Mouse (Mus musculus): ENCODE measurements at regions not wholly inside any gene's neighbourhood (a gene's known extent, or its start where the extent isn't known, plus 50 kb on each side); places are given as distances from the start of the nearest gene placed in this dataset.

- no peak for ATAC-seq (ENCODE audit: insufficient number of reproducible peaks, low FRiP score, low TSS enrichment)
These were observed 293.6 kb upstream of the Nr2f2 start for GRCm38 (mm10) chr7:70660162-70660561.

- ATAC-seq (ENCODE audit: insufficient number of reproducible peaks, low FRiP score, low TSS enrichment) = no peak
These were observed 283.3 kb upstream of the Nr2f2 start for GRCm38 (mm10) chr7:70649760-70650377.

GRCm38 (mm10) chr7:70646801-70647200 lies 280.3 kb upstream of the Nr2f2 start:
- ATAC-seq (ENCODE audit: insufficient number of reproducible peaks, low FRiP score, low TSS enrichment) = no peak

GRCm38 (mm10) chr7:70643694-70644301 lies 277.3 kb upstream of the Nr2f2 start:
- ATAC-seq (ENCODE audit: insufficient number of reproducible peaks, low FRiP score, low TSS enrichment) = no peak

GRCm38 (mm10) chr7:70643055-70643454 lies 276.5 kb upstream of the Nr2f2 start:
- ATAC-seq (ENCODE audit: insufficient number of reproducible peaks, low FRiP score, low TSS enrichment) = no peak

- ATAC-seq (ENCODE audit: insufficient number of reproducible peaks, low FRiP score, low TSS enrichment) = no peak
These were observed 274.7 kb upstream of the Nr2f2 start for GRCm38 (mm10) chr7:70641217-70641616.

GRCm38 (mm10) chr7:70640574-70640973 lies 274.0 kb upstream of the Nr2f2 start:
- ATAC-seq (ENCODE audit: insufficient number of reproducible peaks, low FRiP score, low TSS enrichment) = no peak

- ATAC-seq (ENCODE audit: insufficient number of reproducible peaks, low FRiP score, low TSS enrichment) = no peak
These were observed 271.6 kb upstream of the Nr2f2 start for GRCm38 (mm10) chr7:70638161-70638560.

GRCm38 (mm10) chr7:70634016-70634415 lies 267.5 kb upstream of the Nr2f2 start:
- ATAC-seq (ENCODE audit: insufficient number of reproducible peaks, low FRiP score, low TSS enrichment) = no peak

GRCm38 (mm10) chr7:70633577-70633976 lies 267.0 kb upstream of the Nr2f2 start:
- ATAC-seq (ENCODE audit: insufficient number of reproducible peaks, low FRiP score, low TSS enrichment) = no peak

- 0 out of 2 replicates have a peak, but pooled peaks have one; percentile 19 for ATAC-seq (ENCODE audit: insufficient number of reproducible peaks, low FRiP score, low TSS enrichment)
These were observed 259.2 kb upstream of the Nr2f2 start for GRCm38 (mm10) chr7:70625643-70626231.

GRCm38 (mm10) chr7:70624727-70625642 lies 258.4 kb upstream of the Nr2f2 start:
- 0 out of 2 replicates have a peak, but pooled peaks have one; percentile 33 for ATAC-seq (ENCODE audit: insufficient number of reproducible peaks, low FRiP score, low TSS enrichment)

- ATAC-seq (ENCODE audit: insufficient number of reproducible peaks, low FRiP score, low TSS enrichment) = no peak
These were observed 257.6 kb upstream of the Nr2f2 start for GRCm38 (mm10) chr7:70624031-70624726.

- no peak for ATAC-seq (ENCODE audit: insufficient number of reproducible peaks, low FRiP score, low TSS enrichment)
These were observed 252.9 kb upstream of the Nr2f2 start for GRCm38 (mm10) chr7:70619400-70619799.

- ATAC-seq (ENCODE audit: insufficient number of reproducible peaks, low FRiP score, low TSS enrichment) = no peak
These were observed 251.7 kb upstream of the Nr2f2 start for GRCm38 (mm10) chr7:70618270-70618669.

GRCm38 (mm10) chr7:70606511-70606910 lies 240.0 kb upstream of the Nr2f2 start:
- no peak for ATAC-seq (ENCODE audit: insufficient number of reproducible peaks, low FRiP score, low TSS enrichment)

GRCm38 (mm10) chr7:70604471-70605174 lies 238.1 kb upstream of the Nr2f2 start:
- ATAC-seq (ENCODE audit: insufficient number of reproducible peaks, low FRiP score, low TSS enrichment) = no peak

GRCm38 (mm10) chr7:70593027-70593426 lies 226.5 kb upstream of the Nr2f2 start:
- ATAC-seq (ENCODE audit: insufficient number of reproducible peaks, low FRiP score, low TSS enrichment) = no peak

- ATAC-seq (ENCODE audit: insufficient number of reproducible peaks, low FRiP score, low TSS enrichment) = no peak
These were observed 225.1 kb upstream of the Nr2f2 start for GRCm38 (mm10) chr7:70591361-70592256.
